Mouse (Mus musculus) layer of hippocampus, adult 9-11 months (tissue): Measurements from ENCODE around the gene Syt12.
A peak's percentile ranks its signal among the peaks of the same experiment; 100 is the strongest.

ENCODE experiments used
- DNase-seq: peaks from one replicate; pipeline ENCODE4 v3.0.0; 2022

Syt12 gene

DNA sequence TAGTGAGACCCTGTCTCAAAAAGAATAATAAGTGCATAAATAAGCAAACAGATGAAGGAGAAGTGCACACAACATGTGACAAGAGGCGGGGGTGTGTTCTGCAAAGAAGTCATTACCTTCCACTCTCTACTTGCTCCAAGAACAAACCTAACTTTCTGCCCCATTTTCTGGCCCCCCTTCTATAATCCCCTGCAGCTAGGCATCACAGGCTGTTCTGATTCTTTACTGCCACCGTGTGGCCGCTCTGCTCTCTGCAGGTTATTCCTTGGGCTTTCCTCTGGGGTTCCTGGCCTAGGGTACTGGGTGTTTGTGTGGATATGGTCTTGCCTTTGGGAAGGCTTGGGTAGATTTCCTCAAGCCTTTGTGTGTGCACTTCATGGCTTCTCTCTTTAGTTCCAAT is 34.8 kb downstream of the Syt12 start:
- DNase-seq = peak; percentile 45

DNA sequence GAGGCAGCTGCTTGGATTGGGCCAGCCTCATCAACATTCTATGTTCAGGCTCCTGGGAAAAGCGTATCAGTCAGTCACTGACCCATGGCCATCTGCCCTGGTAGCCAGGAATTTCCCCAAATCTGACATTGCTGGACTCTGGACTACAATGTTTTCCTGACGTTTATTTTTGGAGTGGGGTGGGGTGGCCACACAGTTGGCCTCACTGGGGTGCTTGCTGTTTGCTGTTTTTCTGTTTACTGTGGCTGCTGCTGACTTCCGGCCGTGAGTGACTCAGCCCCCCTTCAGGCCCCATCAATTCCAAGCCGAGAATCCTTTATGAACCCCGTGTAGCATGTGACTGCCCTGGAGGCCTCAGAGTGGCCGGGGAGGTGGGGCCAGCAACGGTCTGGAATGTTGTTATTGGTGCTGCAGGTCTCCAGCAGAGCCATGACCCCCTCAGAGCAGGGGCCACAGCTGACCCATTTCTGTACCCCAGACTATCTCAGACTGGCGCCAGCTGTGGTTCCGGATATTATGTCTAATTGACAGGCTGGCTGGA is 35.6 kb downstream of the Syt12 start:
- no peak for DNase-seq

DNA sequence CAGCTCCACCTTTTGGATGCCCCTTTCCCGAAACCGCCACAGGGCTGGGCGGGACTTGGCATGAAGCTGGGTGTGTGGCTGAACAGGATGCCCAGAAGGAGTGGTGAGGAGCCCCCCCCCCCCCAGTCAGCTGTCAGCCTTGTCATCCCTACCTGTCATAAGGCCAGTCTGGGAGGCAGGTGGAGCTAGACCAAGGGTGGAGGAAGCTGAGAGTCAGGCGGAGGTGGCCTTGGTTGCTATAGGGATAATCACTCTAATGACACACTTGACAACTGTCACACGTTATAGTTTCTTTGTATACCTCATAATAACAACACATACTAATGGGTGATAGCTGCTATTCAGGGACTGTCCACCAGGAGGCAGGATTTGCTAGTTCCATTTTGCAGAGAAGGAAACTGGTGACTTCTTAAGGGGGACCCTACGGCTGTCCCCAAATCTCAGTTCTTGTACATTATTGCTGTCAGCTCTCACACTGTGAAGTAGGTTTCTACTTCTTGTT is 36.1 kb downstream of the Syt12 start:
- peak; percentile 19 for DNase-seq

DNA sequence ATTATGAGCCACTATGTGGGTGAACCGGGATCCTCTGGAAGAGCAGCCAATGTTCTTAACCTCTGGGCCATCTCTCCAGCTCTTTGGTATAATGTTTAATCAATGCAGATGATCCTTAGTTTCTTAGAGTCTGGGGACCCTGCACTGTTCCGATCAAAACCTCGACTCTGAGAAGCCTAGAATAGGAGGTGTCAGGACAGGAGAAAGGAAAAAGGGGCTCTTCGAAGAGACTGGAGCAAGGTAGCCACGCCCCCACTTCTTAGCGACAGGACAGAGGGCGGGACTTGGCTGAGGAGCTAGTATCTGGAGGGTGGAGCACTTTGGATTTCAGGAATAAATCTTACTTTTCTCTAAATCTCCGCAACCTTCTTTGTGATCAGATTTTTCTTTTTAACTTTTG is 37.0 kb downstream of the Syt12 start:
- no peak for DNase-seq

DNA sequence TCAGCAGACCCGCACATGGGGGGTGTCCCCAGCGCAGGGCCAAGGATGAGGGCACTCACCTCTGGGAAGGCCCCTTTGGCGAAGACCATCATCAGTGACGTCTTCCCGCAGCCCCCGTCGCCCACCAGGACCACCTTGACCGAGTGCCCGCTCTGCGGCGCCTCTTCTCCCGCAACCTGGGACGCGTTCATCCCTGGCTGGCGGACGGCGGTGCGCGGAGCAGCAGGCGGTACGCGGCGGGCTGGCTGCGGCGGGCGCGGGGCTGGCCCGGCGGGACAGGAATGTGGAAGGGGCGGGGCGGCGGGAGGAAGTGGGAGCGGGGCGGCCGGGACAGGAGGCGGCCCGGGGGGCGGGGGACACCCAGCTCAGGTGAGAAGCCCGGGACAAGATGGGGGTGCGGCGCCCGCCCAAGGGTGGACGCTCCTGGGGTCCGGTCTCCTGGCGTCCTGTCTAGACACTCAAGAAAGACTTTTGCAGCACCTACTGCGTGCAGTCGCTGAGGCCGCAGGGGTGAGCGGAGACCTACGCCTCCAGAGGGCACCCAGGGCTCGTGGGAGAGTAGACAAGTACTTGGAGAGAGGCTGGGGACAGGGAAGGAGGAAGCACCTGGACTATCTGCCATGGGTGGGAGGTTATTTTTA is 38.0 kb downstream of the Syt12 start, which contains the start of gene Rhod:
Rhod (minus strand) TSS at position 272 of the 641 bp plus-strand sequence.
- no peak for DNase-seq

DNA sequence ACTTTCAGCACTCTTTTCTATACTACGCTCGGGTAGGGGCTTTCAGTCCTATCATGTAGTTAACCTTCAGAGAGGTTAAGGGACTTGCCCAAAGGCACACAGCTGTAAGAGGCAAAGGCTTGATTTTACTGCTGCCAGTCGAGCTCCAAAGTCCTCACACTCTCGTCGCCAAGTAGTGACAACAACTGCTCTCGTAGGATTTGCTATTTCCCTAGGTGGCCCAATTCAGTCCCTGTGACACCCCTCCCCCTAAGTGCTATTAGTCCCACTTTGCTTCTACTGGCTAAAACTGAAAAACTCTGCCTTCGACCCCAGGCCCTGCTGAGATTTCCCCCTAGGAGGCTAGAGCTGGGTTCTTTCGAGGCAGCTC is 38.5 kb downstream of the Syt12 start:
- DNase-seq = no peak

DNA sequence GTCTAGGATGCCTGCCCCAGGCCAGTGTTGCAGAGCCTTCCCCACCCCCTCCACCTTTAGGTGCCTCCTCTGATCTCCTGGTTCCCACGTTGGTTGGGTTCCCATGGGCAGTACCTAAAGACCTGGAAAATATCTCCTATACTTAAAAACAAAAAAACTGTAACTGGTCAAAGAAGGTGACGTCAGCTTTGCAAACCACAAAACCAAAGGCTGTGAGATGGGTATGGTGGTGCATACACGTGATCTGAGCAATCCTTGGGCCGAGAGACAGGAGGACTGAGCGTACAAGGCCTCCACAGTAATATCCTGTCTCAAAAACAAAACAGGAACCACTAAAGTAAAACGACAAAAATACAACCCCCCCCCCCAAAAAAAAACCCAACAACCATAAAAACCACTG is 39.4 kb downstream of the Syt12 start:
- DNase-seq = no peak

DNA sequence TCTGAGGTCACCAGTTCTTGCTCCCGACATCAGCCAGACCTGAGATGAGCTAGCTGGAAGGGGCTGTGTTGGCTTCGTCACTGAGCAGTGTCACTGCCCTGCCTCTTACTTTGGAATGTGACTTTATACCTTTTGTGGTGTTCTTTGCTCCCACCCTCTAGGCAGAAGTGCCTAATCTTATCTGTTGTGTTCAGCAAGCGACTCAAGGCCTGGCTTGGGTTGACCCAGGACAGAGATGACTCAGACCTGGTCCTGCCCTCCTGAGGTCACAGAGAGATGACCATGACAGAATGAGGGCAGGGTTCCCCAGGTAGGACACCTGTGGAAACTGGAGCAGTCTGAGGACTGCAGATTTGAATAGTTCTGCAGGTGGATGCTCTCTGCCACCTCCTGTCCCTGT is 41.0 kb downstream of the Syt12 start:
- no peak for DNase-seq

DNA sequence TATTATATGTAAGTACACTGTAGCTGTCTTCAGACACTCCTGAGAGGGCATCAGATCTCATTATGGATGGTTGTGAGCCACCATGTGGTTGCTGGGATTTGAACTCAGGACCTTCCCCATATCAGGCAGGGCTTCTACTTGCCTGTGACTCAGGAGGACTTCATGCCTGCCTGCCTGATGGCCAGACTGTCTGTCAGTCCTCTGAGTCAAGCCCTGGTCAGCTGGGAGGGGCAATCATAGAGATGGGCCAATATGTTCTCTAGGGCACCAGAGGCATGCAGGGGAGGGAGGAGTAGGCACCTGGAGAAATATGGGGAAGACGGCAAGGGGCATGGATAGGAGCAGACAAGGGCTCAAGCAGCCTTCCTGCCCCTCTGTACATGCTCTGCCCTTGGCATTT is 42.2 kb downstream of the Syt12 start:
- no peak for DNase-seq

DNA sequence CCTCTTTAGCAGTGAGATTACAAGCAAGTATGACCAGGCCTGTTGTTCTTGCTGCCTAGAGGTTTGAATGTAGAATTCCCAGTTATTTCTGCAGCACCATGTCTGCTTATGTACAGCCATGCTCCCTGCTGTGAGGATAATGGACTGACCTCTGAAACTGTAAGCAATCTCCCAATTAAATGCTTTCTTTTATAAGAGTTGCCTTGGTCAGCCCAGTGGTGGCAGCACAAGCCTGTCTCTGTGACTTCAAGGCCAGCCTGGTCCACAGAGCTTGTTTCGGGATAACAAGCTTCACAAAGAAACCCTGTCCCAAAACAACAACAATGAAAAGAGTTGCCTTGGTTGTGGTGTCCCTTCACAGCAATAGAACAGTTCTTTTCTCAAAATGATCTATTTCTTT is 43.5 kb downstream of the Syt12 start:
- no peak for DNase-seq

DNA sequence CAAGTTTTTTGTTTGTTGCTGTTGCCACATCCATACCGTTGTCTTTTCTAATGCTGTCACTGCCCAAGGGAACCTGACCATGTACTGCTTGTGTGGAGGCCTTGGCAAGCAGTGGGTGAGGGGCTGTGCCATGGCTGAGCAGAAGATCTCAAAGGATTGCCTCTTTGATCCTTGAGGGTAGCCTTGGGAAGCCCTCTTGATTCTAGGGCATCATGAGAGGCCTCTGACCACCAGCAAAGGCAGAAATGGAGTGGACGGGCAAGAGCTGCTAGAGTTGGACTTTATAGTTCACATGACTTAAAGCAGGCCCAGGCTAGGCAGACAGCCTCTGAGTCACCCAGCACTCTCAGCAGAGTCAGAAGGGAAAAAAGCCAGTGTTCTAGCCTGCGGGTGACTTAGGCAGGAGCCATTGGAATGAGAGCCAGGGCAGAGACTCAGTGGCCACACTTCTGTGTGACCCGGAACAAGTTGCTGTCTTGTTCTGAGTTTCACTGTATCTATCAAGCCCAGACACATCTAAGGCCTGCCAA is 47.1 kb downstream of the Syt12 start:
- no peak for DNase-seq

DNA sequence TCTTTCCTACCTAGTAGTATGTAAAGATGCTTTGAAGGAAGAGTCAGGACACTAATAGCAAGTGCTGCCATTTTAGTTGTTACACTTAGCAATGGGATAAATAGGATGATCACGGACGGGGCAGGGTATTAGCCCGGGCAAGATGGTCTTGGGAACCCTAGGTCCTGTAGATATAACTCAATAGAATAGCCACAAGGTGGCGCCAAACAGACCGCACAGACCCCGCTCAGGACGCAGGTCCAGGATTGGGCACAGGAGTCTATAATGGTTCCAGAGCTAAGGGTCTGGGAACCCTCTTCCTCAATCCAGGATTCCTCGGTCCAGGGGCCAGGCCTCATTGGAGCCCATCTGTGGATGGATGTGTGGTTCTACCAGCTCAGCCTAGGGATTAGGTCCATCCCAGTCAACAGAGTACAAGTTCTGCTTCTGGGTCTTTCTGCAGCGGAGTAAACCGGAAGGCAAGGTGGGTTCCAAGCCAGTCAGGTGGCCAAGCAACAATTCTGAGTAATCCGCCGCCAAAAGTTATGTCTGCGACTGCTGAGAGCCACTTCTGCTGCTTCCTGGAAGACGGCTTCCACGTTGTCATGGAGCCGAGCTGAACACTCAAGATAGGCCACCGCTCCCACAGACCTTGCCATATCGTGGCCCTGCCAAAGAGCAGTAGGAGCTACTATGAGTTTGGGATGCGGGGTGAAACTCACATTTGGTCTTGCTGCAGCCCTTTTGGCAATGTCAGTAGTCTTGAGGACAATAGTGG is 51.5 kb downstream of the Syt12 start:
- no peak for DNase-seq

DNA sequence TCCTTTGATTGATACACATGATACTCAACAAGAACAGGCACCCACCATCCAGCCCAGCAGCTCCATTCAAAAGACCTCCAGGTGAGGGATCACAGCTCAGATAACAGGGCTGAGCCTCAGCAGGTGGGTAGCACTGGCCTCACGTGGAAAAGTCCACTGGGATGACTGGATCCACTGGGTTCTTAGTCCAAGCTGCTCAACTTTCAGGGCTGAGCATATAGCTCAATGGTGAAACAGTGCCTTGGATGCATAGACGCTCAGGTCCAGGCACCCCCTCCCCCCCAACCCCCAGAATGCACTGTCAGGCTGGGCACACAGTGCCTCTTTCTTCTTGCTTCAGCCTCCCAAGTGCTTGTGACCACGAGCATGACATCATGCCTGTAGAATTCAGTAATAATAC is 54.2 kb downstream of the Syt12 start:
- DNase-seq = no peak

DNA sequence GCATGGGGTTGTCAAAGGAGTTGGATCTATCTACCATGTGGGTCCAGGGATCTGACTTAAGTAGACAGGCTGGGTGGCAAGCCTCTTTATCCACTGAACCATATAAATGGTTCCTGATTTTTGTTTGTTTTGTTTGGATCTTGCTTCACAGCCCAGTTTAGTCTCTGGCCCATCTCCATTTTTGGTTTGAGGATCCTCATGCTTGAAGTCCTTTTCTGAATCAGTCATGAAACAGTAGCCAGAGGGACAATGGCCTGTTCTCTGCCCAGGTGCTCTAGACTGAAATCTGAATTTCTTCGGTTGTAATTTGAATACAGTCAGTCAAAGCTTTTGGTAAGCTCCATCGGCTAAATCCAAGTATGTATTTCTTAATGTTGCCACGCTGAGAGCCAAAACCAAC is 54.7 kb downstream of the Syt12 start:
- DNase-seq = no peak

DNA sequence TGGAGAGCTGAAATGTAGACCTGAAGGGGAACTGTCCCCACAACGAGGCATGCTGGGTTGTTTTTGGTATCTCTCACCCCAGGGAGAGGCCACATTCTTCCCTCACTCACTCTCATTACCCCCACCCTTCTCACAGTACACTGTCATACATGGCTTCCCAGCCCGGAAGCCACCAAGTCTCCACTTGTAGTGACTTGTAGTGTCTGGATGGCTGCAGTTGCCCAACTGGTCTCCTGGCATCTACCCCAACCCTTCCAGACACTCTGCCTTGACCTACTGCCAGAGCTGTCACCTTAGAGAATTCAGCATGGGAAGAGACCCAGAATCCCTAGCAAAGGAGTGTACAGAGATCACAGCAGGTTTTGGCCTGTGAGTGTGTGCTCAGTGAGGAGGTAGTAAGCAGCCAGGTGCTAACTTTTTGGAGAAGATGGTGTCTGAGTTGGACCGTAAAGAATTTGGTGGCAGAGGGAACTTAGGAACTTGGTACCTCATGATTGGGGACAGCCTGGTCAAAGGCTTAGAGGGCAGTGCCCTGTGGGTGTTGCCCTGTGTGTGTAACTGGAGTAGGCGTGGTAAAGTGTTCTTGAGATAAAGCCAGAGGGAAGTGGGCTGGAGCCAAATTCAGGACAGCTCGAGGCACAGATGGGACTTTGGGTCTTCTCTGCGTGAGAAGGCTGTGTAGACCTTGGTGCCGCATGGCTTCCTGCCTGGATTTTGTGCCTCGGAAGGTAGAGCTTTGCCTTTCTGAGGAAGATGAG is 56.9 kb downstream of the Syt12 start:
- DNase-seq = no peak

DNA sequence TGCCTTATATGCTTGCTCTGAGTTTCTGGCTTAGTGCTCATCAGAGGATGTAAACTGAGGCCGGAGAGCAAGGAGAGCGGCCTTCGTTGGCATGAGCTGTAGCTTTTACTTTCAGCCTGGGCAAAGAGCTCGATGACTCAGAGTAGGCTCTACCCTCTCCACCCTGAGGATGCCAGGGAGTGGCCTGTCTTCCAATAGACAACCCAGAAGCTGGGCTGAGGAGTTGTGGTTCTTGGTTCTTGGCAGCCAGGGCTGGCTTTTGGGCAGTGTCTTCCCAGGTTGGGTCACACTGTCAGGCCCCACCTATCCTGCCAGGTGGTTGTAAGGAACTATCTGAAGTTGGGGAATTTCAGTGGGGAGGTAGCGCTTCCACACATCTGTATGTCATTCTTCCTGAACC is 57.5 kb downstream of the Syt12 start:
- no peak for DNase-seq

DNA sequence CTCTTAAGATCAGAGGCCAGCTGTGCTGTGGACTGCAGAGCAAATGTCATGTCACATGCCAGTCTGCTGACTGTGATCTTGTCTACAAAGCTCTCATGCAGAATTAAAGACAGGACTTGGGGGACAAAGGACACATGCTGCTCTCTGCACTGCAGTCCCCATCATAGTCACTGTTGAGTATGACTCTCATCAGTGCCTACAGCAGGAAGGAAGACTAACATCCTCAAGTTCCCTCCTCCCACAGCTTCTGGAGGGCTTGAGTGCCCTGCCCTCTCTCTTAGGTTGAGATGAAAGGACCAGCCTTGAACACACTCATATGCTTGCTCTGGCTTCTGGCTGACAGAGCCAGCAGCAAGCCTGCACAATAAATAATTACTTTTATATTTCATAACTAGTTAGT is 59.5 kb downstream of the Syt12 start:
- no peak for DNase-seq

DNA sequence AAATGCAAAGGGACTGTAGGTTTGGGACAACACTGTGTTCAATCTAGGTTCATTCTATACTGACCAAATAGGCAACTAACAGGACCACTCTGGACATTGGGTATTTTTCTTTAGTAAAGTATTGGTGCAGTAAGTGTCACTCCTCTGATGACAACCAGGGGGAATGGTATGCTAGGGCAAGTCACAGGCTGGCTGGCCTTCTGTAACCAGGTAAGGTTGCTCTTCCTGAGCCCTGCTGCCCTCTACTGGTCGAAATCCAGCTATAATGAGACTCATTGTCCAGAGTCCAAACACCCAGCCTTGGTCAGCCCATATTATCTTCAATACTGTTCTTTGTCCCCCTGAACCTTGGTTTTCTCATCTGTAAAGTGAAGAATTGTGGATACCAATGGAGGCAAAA is 60.1 kb downstream of the Syt12 start:
- peak; percentile 39 for DNase-seq

DNA sequence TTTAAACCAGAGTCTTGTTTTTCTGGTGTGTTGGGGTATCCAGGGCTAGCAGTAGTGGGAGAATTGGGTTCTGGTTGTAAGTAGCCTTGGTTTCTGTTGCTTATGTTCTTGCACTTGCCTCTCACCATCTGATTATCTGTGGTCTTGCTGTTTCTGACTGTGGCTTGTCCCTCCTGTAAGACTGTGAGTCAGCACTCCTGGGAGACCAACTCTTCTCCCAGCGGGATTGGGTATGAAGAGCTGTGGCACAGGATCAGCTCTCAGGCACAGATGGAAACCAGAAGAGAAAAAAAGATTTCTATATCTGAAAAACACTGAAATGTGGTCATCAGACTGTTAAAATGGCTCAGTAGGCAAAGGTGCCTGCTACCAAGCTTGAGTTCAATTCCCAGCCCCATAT is 62.6 kb downstream of the Syt12 start:
- DNase-seq = no peak

DNA sequence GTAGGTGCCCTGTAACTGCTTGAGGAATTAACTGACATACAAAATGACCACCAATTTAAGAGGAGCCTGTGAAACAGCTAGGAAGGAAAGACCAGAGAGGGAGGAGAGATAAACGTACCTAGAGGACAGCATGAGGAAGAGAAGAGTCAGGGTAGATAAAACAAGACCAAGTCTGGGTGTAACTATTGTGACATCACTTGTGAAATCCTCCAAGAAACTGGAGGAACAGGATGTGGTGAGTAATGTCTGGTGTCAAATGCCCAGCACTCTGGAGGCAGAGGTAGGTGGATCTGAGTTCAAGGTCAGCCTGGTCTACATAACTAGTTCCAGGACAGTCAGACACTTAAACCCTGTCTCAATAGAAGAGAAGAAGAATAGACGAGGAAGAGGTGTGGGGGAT is 68.2 kb downstream of the Syt12 start:
- no peak for DNase-seq

DNA sequence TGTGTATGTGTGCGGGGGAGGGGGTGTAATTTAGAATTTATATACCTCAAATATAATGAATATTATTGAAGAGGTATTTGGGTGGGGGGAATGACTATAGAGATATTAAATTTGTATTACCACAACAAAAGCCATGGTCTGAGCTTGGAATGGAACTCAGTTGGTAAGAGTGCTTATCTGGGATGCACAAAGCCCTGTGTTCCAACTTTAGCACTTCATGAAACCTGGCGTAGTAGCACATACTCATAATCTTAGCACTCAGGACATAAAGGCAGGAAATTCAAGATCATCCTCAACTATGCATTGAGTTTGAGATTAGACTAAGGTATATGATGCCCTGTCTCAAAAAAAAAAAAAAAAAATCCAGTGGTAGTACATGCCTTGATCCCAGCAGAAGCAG is 72.4 kb downstream of the Syt12 start:
- DNase-seq = no peak

DNA sequence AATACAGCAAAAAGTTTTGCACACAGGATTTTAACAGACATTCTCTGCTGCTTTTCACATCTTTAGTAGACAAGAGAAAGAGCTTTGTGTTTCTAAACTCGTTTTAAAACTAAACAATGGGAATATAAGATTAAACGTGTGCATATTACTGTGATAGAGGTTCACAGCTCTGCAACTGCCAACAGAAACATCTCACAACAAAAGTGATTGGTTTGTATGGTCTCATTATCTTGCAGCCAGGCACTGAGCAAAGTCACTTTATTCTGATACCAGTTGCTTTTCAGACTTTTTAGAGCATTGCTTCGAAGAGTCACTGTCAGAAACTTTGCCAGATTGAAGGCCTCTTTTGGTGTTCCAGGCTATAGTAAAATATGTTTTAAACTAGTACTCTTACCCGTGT is 78.3 kb downstream of the Syt12 start:
- DNase-seq = no peak

DNA sequence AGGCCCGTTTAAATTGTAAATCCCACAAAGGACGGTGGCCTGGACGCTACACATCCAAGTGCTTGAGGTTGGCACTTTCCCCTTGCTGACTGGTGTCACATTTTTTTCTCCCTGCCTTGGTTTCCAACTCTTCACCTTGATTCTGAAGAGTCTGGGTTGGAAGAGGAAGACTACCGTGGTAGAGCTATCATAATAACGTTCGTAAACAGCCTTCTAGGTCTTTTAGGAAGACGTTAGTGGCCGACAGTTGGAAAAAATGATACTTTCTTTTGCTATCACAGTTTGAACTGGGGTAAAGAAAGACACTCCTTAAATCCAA is 78.7 kb downstream of the Syt12 start:
- no peak for DNase-seq
